Comparison of ENCODE assay signal across 9 mouse cellular contexts in genomic region chr11:121203859-121204160, GRCm38 (mm10). TPM values are rescaled to one million over a fixed set of nuclear protein-coding genes. Genes with fewer than 3 reads are reported as not detected.
DNase-seq lines count a peak whose midpoint lies in the region; ATAC-seq and TF ChIP-seq lines count a peak whose summit lies in the region.
"Had no signal": no experiment of that assay in that cellular context is flagged by ENCODE, and none has a peak within 500 bp of the region (broad histone marks: within the 10 kb centered on the region; RNA-seq: fewer than 3 reads in every experiment).

No protein-coding gene starts in this region.

- TF ChIP-seq CTCF in E14TG2a.4 (conservative IDR thresholded peaks at IDR 0.05; ENCODE audit: low read length): no peak

- H3K4me3 ChIP-seq in heart, embryonic 12.5 days: peak overlapping the region; percentile 68
- peak overlapping the region; percentile 94 for H3K4me3 ChIP-seq in E14TG2a.4 (replicated peaks; ENCODE audit: low read length)
- peak overlapping the region; percentile 66 for H3K4me3 ChIP-seq in forebrain, embryonic 14.5 days (ENCODE audit: low read depth, low read length)
- peak overlapping the region; percentile 85 for H3K4me3 ChIP-seq in liver, embryonic 15.5 days (replicated peaks)

- H3K36me3 ChIP-seq in heart, embryonic 12.5 days: peaks cover 9% of the 10 kb centered on the region
- H3K36me3 ChIP-seq in E14TG2a.4 (ENCODE audit: insufficient read depth, low read length): peaks cover 14% of the 10 kb centered on the region
- peaks cover 9% of the 10 kb centered on the region; the same call in 1 of the 2 replicates for H3K36me3 ChIP-seq in forebrain, embryonic 14.5 days (ENCODE audit: control insufficient read depth, insufficient read depth, low read length)
- peaks cover 9% of the 10 kb centered on the region; the same call in 1 of the 2 replicates for H3K36me3 ChIP-seq in liver, embryonic 15.5 days (replicated peaks)

- peak overlapping the region; percentile 86 for H3K4me2 ChIP-seq in heart, embryonic 12.5 days
- H3K4me2 ChIP-seq in forebrain, embryonic 14.5 days (ENCODE audit: low read length): peak overlapping the region; percentile 75
- peak overlapping the region; percentile 95 for H3K4me2 ChIP-seq in liver, embryonic 15.5 days

- H3K9ac ChIP-seq in heart, embryonic 12.5 days: peak overlapping the region; percentile 15; the same call in 1 of the 2 replicates
- H3K9ac ChIP-seq in forebrain, embryonic 14.5 days (ENCODE audit: low read length): peak overlapping the region; percentile 79; the same call in 1 of the 2 replicates
- no peak overlapping the region for H3K9ac ChIP-seq in liver, embryonic 15.5 days

- peaks cover 11% of the 10 kb centered on the region for H3K4me1 ChIP-seq in heart, embryonic 12.5 days (replicated peaks)
- peaks cover 17% of the 10 kb centered on the region for H3K4me1 ChIP-seq in E14TG2a.4 (replicated peaks; ENCODE audit: low read depth, low read length)
- peaks cover 4% of the 10 kb centered on the region; the same call in 1 of the 2 replicates for H3K4me1 ChIP-seq in forebrain, embryonic 14.5 days (ENCODE audit: control insufficient read depth, insufficient read depth, low read length)
- H3K4me1 ChIP-seq in liver, embryonic 15.5 days (replicated peaks): peaks cover 28% of the 10 kb centered on the region

- no peaks in the 10 kb centered on the region for H3K9me3 ChIP-seq in heart, embryonic 12.5 days (replicated peaks)
- H3K9me3 ChIP-seq in E14TG2a.4 (ENCODE audit: low read length): no peaks in the 10 kb centered on the region
- H3K9me3 ChIP-seq in forebrain, embryonic 14.5 days (replicated peaks; ENCODE audit: control insufficient read depth, low read length): no peaks in the 10 kb centered on the region
- H3K9me3 ChIP-seq in liver, embryonic 15.5 days (replicated peaks): no peaks in the 10 kb centered on the region

- WGBS in heart, embryonic 12.5 days: 0% methylated on average over 5 of the region's 5 CpGs
- WGBS in forebrain, embryonic 14.5 days: 0% methylated on average over 5 of the region's 5 CpGs
- WGBS in liver, embryonic 15.5 days (ENCODE audit: insufficient replicate concordance): 1% methylated on average over 5 of the region's 5 CpGs

- no peak for ATAC-seq in heart, embryonic 12.5 days (ENCODE audit: insufficient number of reproducible peaks, low FRiP score)
- no peak for ATAC-seq in forebrain, embryonic 14.5 days
- no peak for ATAC-seq in liver, embryonic 15.5 days (ENCODE audit: insufficient read depth)
- ATAC-seq in frontal cortex, adult (ENCODE audit: low TSS enrichment): no peak

- H3K27me3 ChIP-seq in heart, embryonic 12.5 days (replicated peaks): no peaks in the 10 kb centered on the region
- H3K27me3 ChIP-seq in E14TG2a.4 (ENCODE audit: insufficient read depth, low read length): no peaks in the 10 kb centered on the region
- H3K27me3 ChIP-seq in forebrain, embryonic 14.5 days (replicated peaks; ENCODE audit: control insufficient read depth, insufficient read depth, low read length): no peaks in the 10 kb centered on the region
- H3K27me3 ChIP-seq in liver, embryonic 15.5 days: no peaks in the 10 kb centered on the region

- DNase-seq in heart, adult 9 months (ENCODE audit: low spot score in 2 of 2): no peak
- DNase-seq in forebrain, embryonic 14.5 days (ENCODE audit: low spot score): no peak
- no peak for DNase-seq in gastrocnemius, postnatal 25 days
- DNase-seq in Muller cell, postnatal 12 days (ENCODE audit: inconsistent ontology term): no peak

- no peak overlapping the region; the same call in 1 of the 2 replicates for H3K27ac ChIP-seq in heart, embryonic 12.5 days (ENCODE audit: poor library complexity, severe bottlenecking)
- H3K27ac ChIP-seq in forebrain, embryonic 14.5 days (ENCODE audit: low read depth, low read length): peak overlapping the region; percentile 85; the same call in 1 of the 2 replicates
- H3K27ac ChIP-seq in liver, embryonic 15.5 days (replicated peaks): no peak overlapping the region; the same call in 1 of the 2 replicates

RNA-seq across cellular contexts. Expression of gene Hexdc, which starts 0.4 kb away (rescaled TPM):
- polyA plus RNA-seq in heart, embryonic 12.5 days (2016; fragmentation: Nextera tagmentation; extraction: Ambion mirVana): 7.8 and 8.4 TPM in 2 replicates
- polyA plus RNA-seq in forebrain, embryonic 14.5 days (2014; fragmentation: Nextera tagmentation; extraction: Ambion mirVana): 11.9 and 14.8 TPM in 2 replicates
- 3.0 and 3.7 TPM in 2 replicates for polyA plus RNA-seq in liver, embryonic 15.5 days (2015; fragmentation: Nextera tagmentation; extraction: Ambion mirVana)
- 1 to 10 TPM; 4.8 to 6.9 TPM for total RNA-seq in gastrocnemius, postnatal 25 days (2021)

RNA-seq across cellular contexts. Expression of gene Ogfod3, which starts 0.7 kb away (rescaled TPM):
- polyA plus RNA-seq in heart, embryonic 12.5 days (2016; fragmentation: Nextera tagmentation; extraction: Ambion mirVana): 27.2 and 31.8 TPM in 2 replicates
- 18.6 and 19.5 TPM in 2 replicates for polyA plus RNA-seq in forebrain, embryonic 14.5 days (2014; fragmentation: Nextera tagmentation; extraction: Ambion mirVana)
- 14.3 and 16.3 TPM in 2 replicates for polyA plus RNA-seq in liver, embryonic 15.5 days (2015; fragmentation: Nextera tagmentation; extraction: Ambion mirVana)
- 10 to 100 TPM; 11.5 to 11.6 TPM for total RNA-seq in gastrocnemius, postnatal 25 days (2021)

RNA-seq across cellular contexts. Expression of gene Cybc1, which starts 25.3 kb away (rescaled TPM):
- polyA plus RNA-seq in heart, embryonic 12.5 days (2016; fragmentation: Nextera tagmentation; extraction: Ambion mirVana): 22.6 and 23.3 TPM in 2 replicates
- 45.3 and 46.0 TPM in 2 replicates for polyA plus RNA-seq in forebrain, embryonic 14.5 days (2014; fragmentation: Nextera tagmentation; extraction: Ambion mirVana)
- 20.5 and 20.7 TPM in 2 replicates for polyA plus RNA-seq in liver, embryonic 15.5 days (2015; fragmentation: Nextera tagmentation; extraction: Ambion mirVana)
- 1 to 10 TPM; 3.0 to 3.6 TPM for total RNA-seq in gastrocnemius, postnatal 25 days (2021)

RNA-seq across cellular contexts. Expression of gene Narf, which starts 33.2 kb away (rescaled TPM):
- 47.3 and 56.8 TPM in 2 replicates for polyA plus RNA-seq in heart, embryonic 12.5 days (2016; fragmentation: Nextera tagmentation; extraction: Ambion mirVana)
- 89.5 and 90.0 TPM in 2 replicates for polyA plus RNA-seq in forebrain, embryonic 14.5 days (2014; fragmentation: Nextera tagmentation; extraction: Ambion mirVana)
- 117 and 136 TPM in 2 replicates for polyA plus RNA-seq in liver, embryonic 15.5 days (2015; fragmentation: Nextera tagmentation; extraction: Ambion mirVana)
- total RNA-seq in gastrocnemius, postnatal 25 days (2021): 10 to 100 TPM; 78.0 to 90.7 TPM

RNA-seq across cellular contexts. Expression of gene Uts2r, which starts 43.7 kb away (rescaled TPM):
- polyA plus RNA-seq in heart, embryonic 12.5 days (2016; fragmentation: Nextera tagmentation; extraction: Ambion mirVana): not detected in 2 replicates
- 0.12 TPM in 1 of 2 replicates, not detected in the other for polyA plus RNA-seq in forebrain, embryonic 14.5 days (2014; fragmentation: Nextera tagmentation; extraction: Ambion mirVana)
- polyA plus RNA-seq in liver, embryonic 15.5 days (2015; fragmentation: Nextera tagmentation; extraction: Ambion mirVana): 0.05 and 0.13 TPM in 2 replicates
- total RNA-seq in gastrocnemius, postnatal 25 days (2021): 1 to 10 TPM in 1 of 2 experiments, under 1 TPM in 1; 0.35 to 1.1 TPM
- total RNA-seq: neutrophil, adult 5-6 weeks had no signal
